Mouse (Mus musculus) midbrain, embryonic 10.5 days (tissue): ENCODE data around the gene Defa17. TPM values are rescaled to one million over a fixed set of nuclear protein-coding genes. Genes with fewer than 3 reads are reported as not detected.
"Not testable (repeated sequence)": the region's sequence is repeated elsewhere in the genome, so short reads cannot be mapped to it uniquely, and the experiment has no call there.

Source experiments
- DNase-seq: peaks from one replicate; pipeline ENCODE4 v3.0.0-alpha.2; 2017; ENCODE audit warnings: low spot score
- H3K27ac ChIP-seq: fragments of 300-500 bp; sonication (generic); replicated peaks from 2 replicates; pipeline ENCODE4 v1.5.1; 2016; ENCODE audit warnings: mild to moderate bottlenecking
- H3K27me3 ChIP-seq: fragments of 300-500 bp; sonication (generic); 2 replicates; pipeline ENCODE4 v1.6.1; 2016; ENCODE audit warnings: low read depth, mild to moderate bottlenecking; ENCODE audit not compliant: poor library complexity, severe bottlenecking
- H3K36me3 ChIP-seq: fragments of 300-500 bp; sonication (generic); 2 replicates; pipeline ENCODE4 v1.6.1; 2016; ENCODE audit warnings: mild to moderate bottlenecking, moderate library complexity
- H3K4me1 ChIP-seq: fragments of 300-500 bp; sonication (generic); 2 replicates; pipeline ENCODE4 v1.6.1; 2016
- H3K4me3 ChIP-seq: fragments of 300-500 bp; sonication (generic); 2 replicates; pipeline ENCODE4 v1.5.1; 2016; ENCODE audit warnings: mild to moderate bottlenecking, moderate library complexity
- H3K9me3 ChIP-seq: fragments of 300-500 bp; sonication (generic); replicated peaks from 2 replicates; pipeline ENCODE4 v1.6.1; 2016; ENCODE audit warnings: mild to moderate bottlenecking
- WGBS: fragments of 180-500 bp; shearing (Covaris S2); methylation state at CpG from one replicate; pipeline ENCODE4 v1.1.7; 2016; 5-methylcytosine and 5-hydroxymethylcytosine counted together
- polyA plus RNA-seq: library from polyadenylated mRNA; unstranded; fragments of >200 nt; fragmentation: Nextera tagmentation; extraction: Ambion mirVana; gene quantifications from 2 replicates; pipeline ENCODE4 v1.2.1, GENCODE M21; 2016

Defa17 gene
- not detected in 2 replicates for polyA plus RNA-seq

GRCm38 (mm10) chr8:21655480-21655879 is at the start of gene Defa17:
Gene Defa17 (plus strand): TSS chr8:21655780.
- not testable (repeated sequence) for DNase-seq, H3K36me3 ChIP-seq, H3K27me3 ChIP-seq, H3K9me3 ChIP-seq, H3K27ac ChIP-seq, H3K4me1 ChIP-seq, H3K4me3 ChIP-seq
- no CpG with 5 or more reads among the region's 2 CpGs for WGBS

GRCm38 (mm10) chr8:21617883-21618282 is 37.7 kb upstream of the Defa17 start, which contains the start of gene Defa26:
Gene Defa26 (plus strand): TSS chr8:21618183.
- H3K27me3 ChIP-seq, H3K27ac ChIP-seq, DNase-seq, H3K36me3 ChIP-seq, H3K9me3 ChIP-seq, H3K4me1 ChIP-seq, H3K4me3 ChIP-seq: not testable (repeated sequence)
- 90% methylated on average over 1 of the region's 1 CpGs for WGBS

GRCm38 (mm10) chr8:21665497-21665896 is 9.9 kb downstream of the Defa17 start, which contains the start of gene Defa34:
Gene Defa34 (plus strand): TSS chr8:21665797.
- H3K27me3 ChIP-seq, H3K9me3 ChIP-seq, H3K36me3 ChIP-seq, DNase-seq, H3K27ac ChIP-seq, H3K4me1 ChIP-seq, H3K4me3 ChIP-seq: not testable (repeated sequence)
- WGBS, result 82% methylated on average over 1 of the region's 1 CpGs

- not testable (repeated sequence) for H3K27me3 ChIP-seq, H3K9me3 ChIP-seq, DNase-seq, H3K4me1 ChIP-seq, H3K4me3 ChIP-seq, H3K27ac ChIP-seq, H3K36me3 ChIP-seq
- WGBS, result 86% methylated on average over 2 of the region's 2 CpGs
Measured at GRCm38 (mm10) chr8:21703545-21703944, 48.0 kb downstream of the Defa17 start, which contains the start of gene AY761184. Gene AY761184 (minus strand): TSS chr8:21703645.

Other genes starting within 250 kb of the Defa17 start
- gene Defa36, start 228.4 kb upstream of the Defa17 start, polyA plus RNA-seq, result not detected in 2 replicates
- gene Gm7849, start 199.2 kb upstream of the Defa17 start, polyA plus RNA-seq, result not detected in 2 replicates
- gene Defa20, start 146.5 kb upstream of the Defa17 start, polyA plus RNA-seq, result not detected in 2 replicates
- not detected in 2 replicates for gene Defa32, start 126.7 kb upstream of the Defa17 start, polyA plus RNA-seq
- gene Defa37, start 90.4 kb upstream of the Defa17 start, polyA plus RNA-seq, result not detected in 2 replicates
- gene Defa28, start 72.8 kb upstream of the Defa17 start, polyA plus RNA-seq, result not detected in 2 replicates
- not detected in 2 replicates for gene Gm7861, start 61.3 kb upstream of the Defa17 start, polyA plus RNA-seq
- not detected in 2 replicates for gene Defa26, start 37.6 kb upstream of the Defa17 start, polyA plus RNA-seq
- gene Defa34, start 10.0 kb downstream of the Defa17 start, polyA plus RNA-seq, result not detected in 2 replicates
- not detected in 2 replicates for gene AY761184, start 47.9 kb downstream of the Defa17 start, polyA plus RNA-seq
- gene Defa24, start 78.7 kb downstream of the Defa17 start, polyA plus RNA-seq, result not detected in 2 replicates
- not detected in 2 replicates for gene Defb50, start 167.8 kb downstream of the Defa17 start, polyA plus RNA-seq
- gene Defb2, start 184.1 kb downstream of the Defa17 start, polyA plus RNA-seq, result not detected in 2 replicates
- gene Defb10, start 203.1 kb downstream of the Defa17 start, polyA plus RNA-seq, result not detected in 2 replicates
- gene Defb9, start 229.6 kb downstream of the Defa17 start, polyA plus RNA-seq, result not detected in 2 replicates